Comparison of ENCODE assay signal across 17 mouse cellular contexts in the genomic region with DNA sequence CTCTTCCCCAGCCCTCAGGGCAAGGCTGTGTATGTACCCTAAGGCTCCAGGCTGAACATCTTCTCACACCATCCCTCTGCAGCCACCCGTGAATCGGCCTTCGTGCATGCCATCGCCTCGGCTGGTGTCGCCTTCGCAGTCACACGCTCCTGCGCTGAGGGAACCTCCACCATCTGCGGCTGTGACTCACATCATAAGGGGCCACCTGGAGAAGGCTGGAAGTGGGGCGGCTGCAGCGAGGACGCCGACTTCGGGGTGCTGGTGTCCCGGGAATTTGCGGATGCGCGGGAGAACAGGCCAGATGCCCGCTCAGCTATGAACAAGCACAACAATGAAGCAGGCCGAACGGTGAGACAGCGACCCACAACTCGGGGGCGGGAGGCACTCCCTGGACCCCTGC. TPM values are rescaled to one million over a fixed set of nuclear protein-coding genes. Genes with fewer than 3 reads are reported as not detected.
DNase-seq lines count a peak whose midpoint lies in the region; ATAC-seq and TF ChIP-seq lines count a peak whose summit lies in the region.
"Had no signal": no experiment of that assay in that cellular context is flagged by ENCODE, and none has a peak within 500 bp of the region (broad histone marks: within the 10 kb centered on the region; RNA-seq: fewer than 3 reads in every experiment).

No protein-coding gene starts in this region.

- H3K27ac ChIP-seq in forebrain, embryonic 10.5 days, result 0 out of 2 replicates have a peak overlapping the region, but pooled peaks have one; percentile 84
- H3K27ac ChIP-seq in forebrain, embryonic 14.5 days (ENCODE audit: low read depth, low read length), result no peak overlapping the region
- H3K27ac ChIP-seq in left cerebral cortex, adult 2 months, result no peak overlapping the region
- H3K27ac ChIP-seq in midbrain, embryonic 11.5 days (ENCODE audit: low read depth, low read length), result no peak overlapping the region
- H3K27ac ChIP-seq: layer of hippocampus, adult 2 months had no signal

- H3K9ac ChIP-seq in forebrain, embryonic 14.5 days (ENCODE audit: low read length), result no peak overlapping the region
- no peak overlapping the region for H3K9ac ChIP-seq in midbrain, embryonic 11.5 days (ENCODE audit: low read length)

- H3K27me3 ChIP-seq in forebrain, embryonic 10.5 days (ENCODE audit: poor library complexity, severe bottlenecking), result peaks cover 100% of the 10 kb centered on the region
- H3K27me3 ChIP-seq in forebrain, embryonic 14.5 days (replicated peaks; ENCODE audit: control insufficient read depth, insufficient read depth, low read length), result peaks cover 36% of the 10 kb centered on the region
- peaks cover 31% of the 10 kb centered on the region for H3K27me3 ChIP-seq in midbrain, embryonic 11.5 days (ENCODE audit: control insufficient read depth, insufficient read depth, low read length)

- WGBS in forebrain, embryonic 10.5 days, result 33% methylated on average over 25 of the region's 25 CpGs
- 27% methylated on average over 23 of the region's 25 CpGs for WGBS in forebrain, embryonic 14.5 days
- WGBS in midbrain, embryonic 11.5 days, result 44% methylated on average over 25 of the region's 25 CpGs

- peaks cover 5% of the 10 kb centered on the region; the same call in 1 of the 2 replicates for H3K36me3 ChIP-seq in forebrain, embryonic 10.5 days (replicated peaks)
- H3K36me3 ChIP-seq in forebrain, embryonic 14.5 days (ENCODE audit: control insufficient read depth, insufficient read depth, low read length), result no peaks in the 10 kb centered on the region
- H3K36me3 ChIP-seq in midbrain, embryonic 11.5 days (ENCODE audit: control insufficient read depth, insufficient read depth, low read length), result peaks cover 5% of the 10 kb centered on the region; the same call in 1 of the 2 replicates

- H3K4me3 ChIP-seq in forebrain, embryonic 10.5 days, result no peak overlapping the region
- no peak overlapping the region for H3K4me3 ChIP-seq in forebrain, embryonic 14.5 days (ENCODE audit: low read depth, low read length)
- H3K4me3 ChIP-seq in left cerebral cortex, adult 2 months, result no peak overlapping the region
- no peak overlapping the region for H3K4me3 ChIP-seq in midbrain, embryonic 11.5 days (ENCODE audit: low read depth, low read length)
- H3K4me3 ChIP-seq: layer of hippocampus, adult 2 months had no signal

- peaks cover 60% of the 10 kb centered on the region for H3K4me1 ChIP-seq in forebrain, embryonic 10.5 days
- peaks cover 16% of the 10 kb centered on the region for H3K4me1 ChIP-seq in forebrain, embryonic 14.5 days (ENCODE audit: control insufficient read depth, insufficient read depth, low read length)
- H3K4me1 ChIP-seq in midbrain, embryonic 11.5 days (ENCODE audit: control insufficient read depth, insufficient read depth, low read length), result peaks cover 43% of the 10 kb centered on the region

- no peaks in the 10 kb centered on the region for H3K9me3 ChIP-seq in forebrain, embryonic 10.5 days
- H3K9me3 ChIP-seq in forebrain, embryonic 14.5 days (replicated peaks; ENCODE audit: control insufficient read depth, low read length), result no peaks in the 10 kb centered on the region
- no peaks in the 10 kb centered on the region for H3K9me3 ChIP-seq in midbrain, embryonic 11.5 days (ENCODE audit: control insufficient read depth, low read length)

- no peak for ATAC-seq in forebrain, embryonic 14.5 days
- ATAC-seq in midbrain, embryonic 11.5 days (ENCODE audit: low FRiP score), result no peak

- DNase-seq in forebrain, embryonic 10.5 days (ENCODE audit: extremely low spot score, low spot score), result no peak
- no peak for DNase-seq in forebrain, embryonic 14.5 days (ENCODE audit: low spot score)
- peak; percentile 34 to 77 for DNase-seq in left cerebral cortex, adult 2 months (ENCODE audit: extremely low spot score in 1 of 2, low spot score in 2 of 2)
- DNase-seq in left cerebral cortex, adult 11 months (ENCODE audit: low spot score), result no peak
- peak; percentile 88 for DNase-seq in midbrain, embryonic 11.5 days (ENCODE audit: low spot score, missing footprints)
- peak; percentile 64 for DNase-seq in right cerebral cortex, postnatal 25 days
- DNase-seq in kidney, postnatal 14 days, result no peak
- no peak for DNase-seq in gastrocnemius, postnatal 10 days
- DNase-seq: cerebellum, adult 8-10 months; kidney, adult 2 months; lung, postnatal 10 days; thymus, postnatal 4 days had no signal

- intact Hi-C loops in left cerebral cortex, adult 2 months (cut with DNase I), result no loop called here

- H3K4me2 ChIP-seq in forebrain, embryonic 14.5 days (ENCODE audit: low read length), result no peak overlapping the region
- no peak overlapping the region for H3K4me2 ChIP-seq in midbrain, embryonic 11.5 days

- no peak for TF ChIP-seq CTCF in left cerebral cortex, adult 2 months (IDR thresholded peaks at IDR 0.05)

RNA-seq across cellular contexts. Expression of a gene that starts 37.3 kb away (rescaled TPM):
- 2.1 and 4.2 TPM in 2 replicates for polyA plus RNA-seq in forebrain, embryonic 10.5 days (2016; fragmentation: Nextera tagmentation; extraction: Ambion mirVana)
- polyA plus RNA-seq in forebrain, embryonic 14.5 days (2014; fragmentation: Nextera tagmentation; extraction: Ambion mirVana), result 5.7 and 6.6 TPM in 2 replicates
- 1 to 10 TPM; 1.2 TPM for total RNA-seq in left cerebral cortex, adult 2 months (2021)
- polyA plus RNA-seq in midbrain, embryonic 11.5 days (2014; fragmentation: Nextera tagmentation; extraction: Ambion mirVana), result 13.8 and 14.2 TPM in 2 replicates
- under 1 TPM; 0.27 to 0.42 TPM for total RNA-seq in gastrocnemius, postnatal 10 days (2021)
- total RNA-seq: gastrocnemius, adult 18-20 months; liver, adult 2 months; MEL had no signal
- polyA plus RNA-seq: heart, postnatal 0 days; kidney, adult 2 months; liver, adult 2 months had no signal

Comparison
In these comparisons a context has a peak if more than half of its experiments do, and no peak if none do; other contexts are left out.
1. DNase-seq: peak in left cerebral cortex, adult 2 months (2 of 2), midbrain, embryonic 11.5 days (single experiment) and right cerebral cortex, postnatal 25 days (single experiment); none in forebrain, embryonic 10.5 days (single experiment), forebrain, embryonic 14.5 days (single experiment), left cerebral cortex, adult 11 months (single experiment), kidney, postnatal 14 days (single experiment) and gastrocnemius, postnatal 10 days (single experiment).